ENCODE assay signal across 20 mouse cellular contexts in the genomic region with DNA sequence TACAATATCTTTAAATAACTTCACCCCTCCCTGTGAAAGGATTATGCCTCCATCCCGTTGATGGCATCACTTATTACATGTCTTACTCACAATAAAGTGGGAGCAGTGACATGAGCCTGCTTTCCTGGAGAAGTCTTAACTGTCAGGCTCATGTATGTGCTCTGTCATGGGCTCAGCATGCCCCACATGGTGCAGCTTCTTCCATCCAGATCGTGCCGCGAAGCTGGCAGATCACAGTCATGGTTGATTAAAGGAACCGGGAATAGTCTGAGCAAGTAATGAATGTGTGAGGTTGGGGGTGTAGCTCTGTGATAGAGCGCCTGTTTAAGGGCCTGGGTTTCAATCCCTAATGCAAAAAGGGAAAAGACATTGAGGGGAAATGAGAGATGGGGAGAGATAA.
DNase-seq lines count a peak whose midpoint lies in the region; ATAC-seq and TF ChIP-seq lines count a peak whose summit lies in the region.
"Had no signal": no experiment of that assay in that cellular context is flagged by ENCODE, and none has a peak within 500 bp of the region (broad histone marks: within the 10 kb centered on the region; RNA-seq: fewer than 3 reads in every experiment).

No protein-coding gene starts in this region.

- no peak overlapping the region for H3K4me3 ChIP-seq in forebrain, embryonic 15.5 days
- no peak overlapping the region for H3K4me3 ChIP-seq in forebrain, embryonic 11.5 days (ENCODE audit: low read depth, low read length)
- H3K4me3 ChIP-seq in hindbrain, postnatal 0 days (ENCODE audit: low read length) = no peak overlapping the region
- H3K4me3 ChIP-seq in neural tube, embryonic 14.5 days (ENCODE audit: low read depth, low read length) = no peak overlapping the region
- H3K4me3 ChIP-seq: embryonic facial prominence, embryonic 10.5 days; heart, embryonic 12.5 days; limb, embryonic 12.5 days; liver, embryonic 13.5 days; lung, embryonic 15.5 days had no signal

- H3K27ac ChIP-seq in forebrain, embryonic 15.5 days (replicated peaks) = no peak overlapping the region
- no peak overlapping the region for H3K27ac ChIP-seq in forebrain, embryonic 11.5 days (ENCODE audit: low read depth, low read length)
- H3K27ac ChIP-seq in hindbrain, postnatal 0 days = 0 out of 2 replicates have a peak overlapping the region, but pooled peaks have one; percentile 26
- H3K27ac ChIP-seq in neural tube, embryonic 14.5 days (ENCODE audit: low read depth, low read length) = no peak overlapping the region
- H3K27ac ChIP-seq: embryonic facial prominence, embryonic 10.5 days; limb, embryonic 12.5 days; liver, embryonic 13.5 days; lung, embryonic 15.5 days had no signal

- 56% methylated on average over 6 of the region's 6 CpGs for WGBS in forebrain, embryonic 15.5 days
- WGBS in forebrain, embryonic 11.5 days = 78% methylated on average over 6 of the region's 6 CpGs
- WGBS in hindbrain, postnatal 0 days = 30% methylated on average over 6 of the region's 6 CpGs
- WGBS in neural tube, embryonic 14.5 days = 45% methylated on average over 6 of the region's 6 CpGs

- H3K4me1 ChIP-seq in forebrain, embryonic 15.5 days = peaks cover 4% of the 10 kb centered on the region; the same call in 1 of the 2 replicates
- 0 out of 2 replicates have a peak, but pooled peaks cover 2% of the 10 kb centered on the region for H3K4me1 ChIP-seq in forebrain, embryonic 11.5 days (replicated peaks; ENCODE audit: control insufficient read depth, insufficient read depth, low read length)
- peaks cover 9% of the 10 kb centered on the region for H3K4me1 ChIP-seq in hindbrain, postnatal 0 days (ENCODE audit: insufficient read depth, low read length)
- no peaks in the 10 kb centered on the region for H3K4me1 ChIP-seq in neural tube, embryonic 14.5 days (ENCODE audit: control insufficient read depth, insufficient read depth, low read length)
- H3K4me1 ChIP-seq: embryonic facial prominence, embryonic 10.5 days; heart, embryonic 12.5 days; limb, embryonic 12.5 days; liver, embryonic 13.5 days; lung, embryonic 15.5 days had no signal

- peak; percentile 58; the same call in 1 of the 2 replicates for ATAC-seq in forebrain, embryonic 15.5 days (replicated peaks)
- ATAC-seq in forebrain, embryonic 11.5 days (replicated peaks; ENCODE audit: low FRiP score) = no peak
- peak; percentile 83 for ATAC-seq in hindbrain, postnatal 0 days
- ATAC-seq in neural tube, embryonic 14.5 days (ENCODE audit: low read depth) = peak; percentile 60; the same call in 1 of the 2 replicates
- ATAC-seq: activated CD4-positive, CD25-positive, alpha-beta regulatory T cell, adult 4 months; intestine, postnatal 0 days; Patski had no signal

- no peak for DNase-seq in forebrain, embryonic 11.5 days (ENCODE audit: low spot score)
- peak; percentile 9 for DNase-seq in retina, postnatal 1 day
- no peak for DNase-seq in retina, embryonic 14.5 days (ENCODE audit: low spot score)
- peak; percentile 65 for DNase-seq in hindbrain, postnatal 0 days (ENCODE audit: low spot score)
- DNase-seq in frontal cortex, postnatal 25 days (ENCODE audit: low spot score in 2 of 2) = no peak
- no peak for DNase-seq in urinary bladder, adult 18-20 months (ENCODE audit: low spot score in 2 of 2)
- DNase-seq: adrenal gland, postnatal 25 days; heart, postnatal 36 days; liver, embryonic 13.5 days; right cerebral cortex, postnatal 14 days; thymus, postnatal 14 days had no signal

- H3K36me3 ChIP-seq in forebrain, embryonic 15.5 days = no peaks in the 10 kb centered on the region
- no peaks in the 10 kb centered on the region for H3K36me3 ChIP-seq in forebrain, embryonic 11.5 days (ENCODE audit: control insufficient read depth, insufficient read depth, low read length)
- H3K36me3 ChIP-seq in hindbrain, postnatal 0 days (ENCODE audit: insufficient read depth, low read length) = no peaks in the 10 kb centered on the region
- no peaks in the 10 kb centered on the region for H3K36me3 ChIP-seq in neural tube, embryonic 14.5 days (ENCODE audit: control insufficient read depth, insufficient read depth, low read length)
- H3K36me3 ChIP-seq: embryonic facial prominence, embryonic 10.5 days; heart, embryonic 12.5 days; limb, embryonic 12.5 days; liver, embryonic 13.5 days; lung, embryonic 15.5 days had no signal

- TF ChIP-seq CTCF in hindbrain, postnatal 0 days (IDR thresholded peaks at IDR 0.05; ENCODE audit: low read depth) = no peak

- no peaks in the 10 kb centered on the region for H3K27me3 ChIP-seq in forebrain, embryonic 15.5 days
- no peaks in the 10 kb centered on the region for H3K27me3 ChIP-seq in forebrain, embryonic 11.5 days (ENCODE audit: control insufficient read depth, insufficient read depth, low read length)
- H3K27me3 ChIP-seq in hindbrain, postnatal 0 days (ENCODE audit: insufficient read depth, low read length) = no peaks in the 10 kb centered on the region
- no peaks in the 10 kb centered on the region for H3K27me3 ChIP-seq in neural tube, embryonic 14.5 days (ENCODE audit: control insufficient read depth, insufficient read depth, low read length)
- H3K27me3 ChIP-seq: heart, embryonic 12.5 days; limb, embryonic 12.5 days; liver, embryonic 13.5 days; lung, embryonic 15.5 days; Patski had no signal

- H3K9me3 ChIP-seq in forebrain, embryonic 15.5 days = no peaks in the 10 kb centered on the region
- H3K9me3 ChIP-seq in forebrain, embryonic 11.5 days (ENCODE audit: control insufficient read depth, low read length) = no peaks in the 10 kb centered on the region
- H3K9me3 ChIP-seq in hindbrain, postnatal 0 days (ENCODE audit: low read length) = no peaks in the 10 kb centered on the region
- no peaks in the 10 kb centered on the region for H3K9me3 ChIP-seq in neural tube, embryonic 14.5 days (ENCODE audit: control insufficient read depth, low read length)
- H3K9me3 ChIP-seq: embryonic facial prominence, embryonic 10.5 days; heart, embryonic 12.5 days; limb, embryonic 12.5 days; liver, embryonic 13.5 days; lung, embryonic 15.5 days had no signal

- no peak overlapping the region for H3K9ac ChIP-seq in forebrain, embryonic 15.5 days (replicated peaks)
- no peak overlapping the region for H3K9ac ChIP-seq in forebrain, embryonic 11.5 days (ENCODE audit: low read length)
- no peak overlapping the region for H3K9ac ChIP-seq in hindbrain, postnatal 0 days (replicated peaks; ENCODE audit: low read length)
- H3K9ac ChIP-seq in neural tube, embryonic 14.5 days (replicated peaks; ENCODE audit: low read depth, low read length) = no peak overlapping the region
- H3K9ac ChIP-seq: heart, embryonic 12.5 days; limb, embryonic 12.5 days; liver, embryonic 13.5 days; lung, embryonic 15.5 days had no signal

- H3K4me2 ChIP-seq in forebrain, embryonic 15.5 days (replicated peaks) = no peak overlapping the region
- H3K4me2 ChIP-seq in forebrain, embryonic 11.5 days (ENCODE audit: low read depth, low read length, severe bottlenecking) = no peak overlapping the region
- H3K4me2 ChIP-seq in hindbrain, postnatal 0 days (ENCODE audit: low read depth, low read length) = no peak overlapping the region
- no peak overlapping the region for H3K4me2 ChIP-seq in neural tube, embryonic 14.5 days (ENCODE audit: low read depth, low read length)
- H3K4me2 ChIP-seq: heart, embryonic 12.5 days; limb, embryonic 12.5 days; liver, embryonic 13.5 days; lung, embryonic 15.5 days had no signal

Comparison
In these comparisons a context has a peak if more than half of its experiments do, and no peak if none do; other contexts are left out.
1. DNase-seq: peak in retina, postnatal 1 day (single experiment) and hindbrain, postnatal 0 days (single experiment); none in forebrain, embryonic 11.5 days (single experiment), retina, embryonic 14.5 days (single experiment), frontal cortex, postnatal 25 days (0 of 2) and urinary bladder, adult 18-20 months (0 of 2).